Mouse (Mus musculus): ENCODE results near the gene Nadsyn1. TPM values are rescaled to one million over a fixed set of nuclear protein-coding genes. Genes with fewer than 3 reads are reported as not detected.

The Nadsyn1 gene
- 9.4 TPM for polyA plus RNA-seq (2014; fragmentation: Illumina TruSeq; extraction: RNeasy Lipid Tissue Mini Kit (QIAGEN cat#74804); ENCODE audit: low read depth, low replicate concordance)

DNA sequence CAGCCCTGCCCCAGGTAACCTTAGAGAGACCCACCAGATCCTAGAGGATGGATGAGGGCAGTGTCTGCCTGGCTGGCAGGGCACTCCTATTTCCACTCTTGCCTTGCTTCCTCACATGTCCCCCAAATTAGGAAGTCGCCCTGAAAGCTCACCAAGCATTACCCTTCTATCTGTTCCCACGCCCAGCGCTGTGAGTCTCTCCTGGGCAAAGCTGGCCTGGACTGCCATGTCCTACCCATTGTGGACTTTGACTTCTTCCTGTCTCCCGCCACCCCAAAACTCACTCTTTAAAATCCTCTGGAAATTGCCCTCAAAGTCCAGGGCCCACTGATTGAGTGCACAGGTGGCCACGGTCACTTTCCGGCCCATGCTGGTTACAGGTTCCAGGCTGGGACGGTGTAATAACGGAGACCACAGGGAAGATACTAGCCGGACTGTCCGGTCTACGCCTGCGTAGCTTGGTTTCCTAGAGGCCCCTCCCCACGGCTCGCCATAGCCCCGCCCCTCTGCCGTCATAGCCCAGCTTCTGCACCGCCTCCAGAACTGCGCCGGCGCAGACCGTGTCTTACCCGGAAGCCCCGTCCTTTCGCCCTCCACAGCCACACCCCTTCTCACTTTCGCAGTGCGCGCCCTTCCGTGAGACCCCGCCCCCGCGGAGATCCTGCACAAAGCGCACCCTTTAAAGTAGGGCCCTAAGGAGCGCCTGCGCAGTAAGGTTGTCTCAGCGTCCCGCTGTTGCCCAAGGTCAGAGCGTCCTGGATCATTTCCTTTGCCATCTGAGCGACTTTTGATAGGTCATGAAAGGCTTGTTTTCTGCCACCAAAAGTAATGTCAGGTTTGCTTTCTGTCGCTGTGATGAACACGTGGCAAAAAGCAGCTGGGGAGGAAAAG lies at the start of gene Nadsyn1, which contains the start of gene Dhcr7:
Gene Nadsyn1, minus strand, starts transcription at position 475 of the 891 bp plus-strand sequence.
Gene Dhcr7, plus strand, starts transcription at position 771 of the 891 bp plus-strand sequence.

DNA sequence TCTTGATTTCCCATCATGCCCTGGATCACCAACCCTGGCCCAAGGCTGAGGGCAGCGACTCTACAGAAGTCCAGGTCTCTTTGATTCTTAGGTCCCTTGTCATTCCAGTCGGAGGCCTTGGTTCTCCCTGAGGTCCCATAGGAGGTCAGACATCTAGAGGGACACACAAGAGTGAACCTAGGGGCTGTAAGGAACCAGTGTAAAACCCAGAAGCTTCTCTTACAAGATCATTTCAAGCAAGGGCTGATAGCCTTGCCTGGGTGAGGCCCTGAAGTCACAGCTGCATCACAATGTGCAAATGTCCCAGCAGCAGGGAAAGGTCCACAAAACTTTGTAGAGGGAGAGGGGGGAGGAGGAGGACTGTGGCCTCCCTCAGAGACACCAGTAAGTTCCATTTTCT lies 43.9 kb upstream of the Nadsyn1 start, which contains the start of gene Gm498:
Gene Gm498, plus strand, starts transcription at position 301 of the 400 bp plus-strand sequence.

DNA sequence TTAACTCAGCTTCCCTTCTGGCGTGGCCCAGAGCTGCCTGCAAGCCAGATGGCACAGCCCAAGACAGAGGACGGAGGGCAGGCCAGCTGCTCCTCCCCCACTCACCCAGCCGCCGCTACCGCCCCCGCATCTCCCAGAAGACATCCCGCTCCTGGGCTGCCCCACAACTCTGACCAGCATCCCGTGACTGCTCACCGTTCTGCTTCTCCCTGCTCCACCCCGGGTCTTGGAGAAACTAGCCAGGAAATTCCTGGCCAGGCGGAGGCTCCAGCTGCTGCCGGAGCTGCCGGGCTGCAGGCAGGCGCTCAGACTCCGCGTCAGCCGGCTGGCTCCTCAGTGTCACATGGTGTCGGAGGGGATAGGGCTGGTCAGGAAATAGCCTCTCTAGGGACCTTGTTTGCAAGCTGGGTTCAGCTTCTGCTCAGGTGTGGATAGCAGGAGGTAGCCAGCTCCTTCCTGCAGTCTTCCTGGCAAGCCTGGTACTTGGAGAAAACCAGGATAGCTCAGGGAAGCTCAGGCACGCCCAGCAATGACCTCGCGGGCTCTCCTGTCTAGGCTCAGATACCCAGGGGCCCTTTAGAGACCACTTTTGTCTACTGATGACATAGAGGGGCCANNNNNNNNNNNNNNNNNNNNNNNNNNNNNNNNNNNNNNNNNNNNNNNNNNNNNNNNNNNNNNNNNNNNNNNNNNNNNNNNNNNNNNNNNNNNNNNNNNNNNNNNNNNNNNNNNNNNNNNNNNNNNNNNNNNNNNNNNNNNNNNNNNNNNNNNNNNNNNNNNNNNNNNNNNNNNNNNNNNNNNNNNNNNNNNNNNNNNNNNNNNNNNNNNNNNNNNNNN lies 38.4 kb downstream of the Nadsyn1 start, which contains the start of gene Mrgpre:
Gene Mrgpre, minus strand, starts transcription at position 505 of the 834 bp plus-strand sequence.

DNA sequence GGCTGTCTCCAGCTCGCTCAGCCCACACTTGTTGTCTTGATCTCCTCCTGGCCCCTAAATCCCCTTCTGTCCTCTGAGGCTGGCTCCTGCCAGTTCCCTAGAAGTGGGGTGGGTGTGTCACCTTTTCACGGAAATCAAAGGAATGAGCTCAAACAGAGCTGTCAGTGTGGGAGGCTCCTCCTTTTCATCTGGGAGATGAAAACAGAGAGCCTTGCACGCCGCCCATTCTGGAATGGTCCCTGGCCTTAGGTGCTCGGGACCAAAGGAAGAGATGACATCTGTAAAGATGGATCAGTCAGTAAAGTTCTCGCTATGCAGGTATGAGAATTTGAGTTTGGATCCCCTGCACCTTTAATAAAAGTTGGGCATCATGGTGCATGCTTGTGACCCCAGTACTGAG lies 55.8 kb downstream of the Nadsyn1 start, which contains the start of gene Mrgprg:
Gene Mrgprg, minus strand, starts transcription at position 101 of the 400 bp plus-strand sequence.

DNA sequence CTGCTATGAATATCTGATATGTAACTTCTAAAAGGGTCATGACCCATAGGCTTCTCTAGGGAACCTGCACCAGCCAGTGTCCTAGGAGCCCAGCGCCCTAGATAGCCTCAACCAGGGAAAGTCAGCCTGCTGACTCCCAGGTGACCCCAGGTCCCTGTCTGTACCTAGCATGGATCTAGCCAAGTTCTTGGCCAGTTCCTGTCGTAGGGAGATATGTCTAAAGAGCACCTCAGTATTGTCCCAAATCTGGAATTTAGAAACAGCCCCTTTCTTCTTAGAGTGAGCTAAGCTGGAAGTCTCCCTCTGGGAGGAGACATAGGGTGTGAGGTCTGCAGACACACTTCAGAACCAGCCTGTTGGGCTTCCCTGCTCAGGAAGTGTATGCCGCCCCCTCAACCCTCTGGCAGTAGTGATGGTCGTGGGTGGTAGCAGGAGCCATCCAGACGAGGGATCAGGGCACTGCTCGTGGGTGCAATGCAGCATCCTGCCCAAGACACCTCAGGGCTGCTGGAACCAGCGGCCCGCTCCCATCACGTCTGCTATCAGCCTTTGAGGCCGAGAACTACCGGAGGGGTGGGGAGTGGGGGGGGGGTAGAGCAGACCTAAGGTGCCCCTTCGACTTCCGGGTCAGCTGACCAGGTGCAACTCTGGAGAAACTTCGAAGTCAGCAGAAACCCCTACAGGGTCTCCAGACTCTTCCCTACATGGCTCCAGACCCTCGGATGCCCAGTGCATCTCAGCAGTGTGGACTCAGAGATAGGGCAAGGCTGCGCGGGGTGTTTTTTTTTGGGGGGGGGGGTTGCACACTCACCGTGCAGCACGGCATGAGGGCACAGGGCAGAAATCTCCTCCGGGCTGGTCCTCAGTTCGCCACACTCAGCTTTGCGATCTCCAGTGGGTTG lies 66.3 kb downstream of the Nadsyn1 start, which contains the start of gene Osbpl5:
Gene Osbpl5, minus strand, starts transcription at position 861 of the 902 bp plus-strand sequence.

Other genes with a start within 250 kb of the Nadsyn1 start
- 25.4 TPM for gene Cars, start 222.8 kb downstream of the Nadsyn1 start, polyA plus RNA-seq (2014; fragmentation: Illumina TruSeq; extraction: RNeasy Lipid Tissue Mini Kit (QIAGEN cat#74804); ENCODE audit: low read depth, low replicate concordance)
- gene Tnfrsf26, start 194.1 kb downstream of the Nadsyn1 start, polyA plus RNA-seq (2014; fragmentation: Illumina TruSeq; extraction: RNeasy Lipid Tissue Mini Kit (QIAGEN cat#74804); ENCODE audit: low read depth, low replicate concordance): 0.46 TPM
- gene Tnfrsf22, start 173.2 kb downstream of the Nadsyn1 start, polyA plus RNA-seq (2014; fragmentation: Illumina TruSeq; extraction: RNeasy Lipid Tissue Mini Kit (QIAGEN cat#74804); ENCODE audit: low read depth, low replicate concordance): 1.4 TPM
- gene Tnfrsf23, start 137.0 kb downstream of the Nadsyn1 start, polyA plus RNA-seq (2014; fragmentation: Illumina TruSeq; extraction: RNeasy Lipid Tissue Mini Kit (QIAGEN cat#74804); ENCODE audit: low read depth, low replicate concordance): 1.7 TPM
- gene Osbpl5, start 65.9 kb downstream of the Nadsyn1 start, polyA plus RNA-seq (2014; fragmentation: Illumina TruSeq; extraction: RNeasy Lipid Tissue Mini Kit (QIAGEN cat#74804); ENCODE audit: low read depth, low replicate concordance): 15.0 TPM
- 0.36 TPM for gene Mrgprg, start 55.9 kb downstream of the Nadsyn1 start, polyA plus RNA-seq (2014; fragmentation: Illumina TruSeq; extraction: RNeasy Lipid Tissue Mini Kit (QIAGEN cat#74804); ENCODE audit: low read depth, low replicate concordance)
- 0.57 TPM for gene Mrgpre, start 38.3 kb downstream of the Nadsyn1 start, polyA plus RNA-seq (2014; fragmentation: Illumina TruSeq; extraction: RNeasy Lipid Tissue Mini Kit (QIAGEN cat#74804); ENCODE audit: low read depth, low replicate concordance)
- gene Dhcr7, start 296 bp upstream of the Nadsyn1 start, polyA plus RNA-seq (2014; fragmentation: Illumina TruSeq; extraction: RNeasy Lipid Tissue Mini Kit (QIAGEN cat#74804); ENCODE audit: low read depth, low replicate concordance): 9.7 TPM
- gene Gm498, start 44.0 kb upstream of the Nadsyn1 start, polyA plus RNA-seq (2014; fragmentation: Illumina TruSeq; extraction: RNeasy Lipid Tissue Mini Kit (QIAGEN cat#74804); ENCODE audit: low read depth, low replicate concordance): 6.6 TPM
- gene Shank2, start 179.1 kb upstream of the Nadsyn1 start, polyA plus RNA-seq (2014; fragmentation: Illumina TruSeq; extraction: RNeasy Lipid Tissue Mini Kit (QIAGEN cat#74804); ENCODE audit: low read depth, low replicate concordance): 1.3 TPM

All from adipose tissue, adult 10 weeks (tissue).